Mouse (Mus musculus) kidney, postnatal 4 days (tissue): ENCODE data around the gene Hnrnpab.
A peak's percentile ranks its signal among the peaks of the same experiment; 100 is the strongest.

ENCODE experiments used
- DNase-seq, 2 experiments: peaks; one replicate each; pipeline ENCODE4 v3.0.0; 2021; ENCODE audit warnings: mixed read lengths in 2 of 2

Hnrnpab gene

GRCm38 (mm10) chr11:51606447-51607095, at the start of gene Hnrnpab:
Gene Hnrnpab (minus strand): TSS chr11:51606847.
- DNase-seq = peak; percentile 95 to 97

GRCm38 (mm10) chr11:51654891-51655290, 48.2 kb upstream of the Hnrnpab start:
- DNase-seq = no peak

GRCm38 (mm10) chr11:51653736-51654135, 47.1 kb upstream of the Hnrnpab start:
- no peak for DNase-seq

- DNase-seq = no peak
Observed at GRCm38 (mm10) chr11:51652889-51653418, 46.3 kb upstream of the Hnrnpab start.

GRCm38 (mm10) chr11:51650691-51651515, 44.3 kb upstream of the Hnrnpab start, which contains the start of the genes N4bp3 and D930048N14Rik:
Gene N4bp3 (minus strand): TSS chr11:51650842.
Gene D930048N14Rik (plus strand): TSS chr11:51650954.
- DNase-seq = peak; percentile 83 to 90

GRCm38 (mm10) chr11:51650261-51650660, 43.6 kb upstream of the Hnrnpab start:
- DNase-seq = peak in 1 of 2 experiments; percentile 57

- peak in 1 of 2 experiments; percentile 55 for DNase-seq
Observed at GRCm38 (mm10) chr11:51649889-51650199, 43.2 kb upstream of the Hnrnpab start.

- peak; percentile 31 to 37 for DNase-seq
Observed at GRCm38 (mm10) chr11:51649111-51649888, 42.7 kb upstream of the Hnrnpab start.

GRCm38 (mm10) chr11:51648566-51648965, 41.9 kb upstream of the Hnrnpab start:
- peak; percentile 59 to 74 for DNase-seq

- DNase-seq = peak; percentile 47 to 59
Observed at GRCm38 (mm10) chr11:51646751-51647667, 40.4 kb upstream of the Hnrnpab start.

- DNase-seq = no peak
Observed at GRCm38 (mm10) chr11:51646245-51646644, 39.6 kb upstream of the Hnrnpab start.

- DNase-seq = peak; percentile 25 to 37
Observed at GRCm38 (mm10) chr11:51645293-51645692, 38.6 kb upstream of the Hnrnpab start.

- DNase-seq = no peak
Observed at GRCm38 (mm10) chr11:51644217-51644616, 37.6 kb upstream of the Hnrnpab start.

GRCm38 (mm10) chr11:51643761-51644160, 37.1 kb upstream of the Hnrnpab start:
- DNase-seq = no peak

- DNase-seq = no peak
Observed at GRCm38 (mm10) chr11:51643202-51643601, 36.6 kb upstream of the Hnrnpab start.

GRCm38 (mm10) chr11:51640748-51641147, 34.1 kb upstream of the Hnrnpab start:
- DNase-seq = no peak

- no peak for DNase-seq
Observed at GRCm38 (mm10) chr11:51638497-51638896, 31.9 kb upstream of the Hnrnpab start.

- DNase-seq = peak; percentile 67 to 77
Observed at GRCm38 (mm10) chr11:51637971-51638414, 31.3 kb upstream of the Hnrnpab start.

- DNase-seq = peak; percentile 75 to 84
Observed at GRCm38 (mm10) chr11:51636323-51636684, 29.7 kb upstream of the Hnrnpab start.

- peak; percentile 89 to 94 for DNase-seq
Observed at GRCm38 (mm10) chr11:51635525-51636322, 29.1 kb upstream of the Hnrnpab start, which contains the start of gene Rmnd5b. Gene Rmnd5b (minus strand): TSS chr11:51635896.

- no peak for DNase-seq
Observed at GRCm38 (mm10) chr11:51635127-51635524, 28.5 kb upstream of the Hnrnpab start.
